Mouse (Mus musculus): ENCODE results near the gene Hc. TPM values are rescaled to one million over a fixed set of nuclear protein-coding genes. Genes with fewer than 3 reads are reported as not detected.

The Hc gene
- polyA plus RNA-seq, 1 experiment from 2014 or later: 0.49 TPM

- ATAC-seq (ENCODE audit: insufficient read depth): peak; percentile 41; the same call in 1 of the 2 replicates
- H3K4me2 ChIP-seq: peak overlapping the region; percentile 45
- no peaks in the 10 kb centered on the region for H3K9me3 ChIP-seq (ENCODE audit: low read depth, low read length)
- no peak for TF ChIP-seq CTCF (IDR thresholded peaks at IDR 0.05; ENCODE audit: low read depth)
- peak; percentile 75 for DNase-seq
- H3K36me3 ChIP-seq (ENCODE audit: insufficient read depth): no peaks in the 10 kb centered on the region
- H3K4me1 ChIP-seq (ENCODE audit: insufficient read depth): no peaks in the 10 kb centered on the region
- no peaks in the 10 kb centered on the region for H3K27me3 ChIP-seq (ENCODE audit: insufficient read depth, low read length)
- H3K4me3 ChIP-seq (ENCODE audit: low read depth, low read length): no peak overlapping the region
- 9% methylated on average over 8 of the region's 8 CpGs for WGBS
- no peak overlapping the region for H3K9ac ChIP-seq
- no peak overlapping the region for H3K27ac ChIP-seq (ENCODE audit: low read depth)
Measured at GRCm38 (mm10) chr2:34944761-34945160, 116.5 kb downstream of the Hc start.

GRCm38 (mm10) chr2:34943556-34944120 lies 117.6 kb downstream of the Hc start:
- Histone ChIP-seq H3K36me3 (ENCODE audit: insufficient read depth) (no peaks in the 10 kb centered on the region), H3K4me3 (ENCODE audit: low read depth, low read length) (no peak overlapping the region), H3K9ac (no peak overlapping the region), H3K4me1 (ENCODE audit: insufficient read depth) (no peaks in the 10 kb centered on the region), H3K27me3 (ENCODE audit: insufficient read depth, low read length) (no peaks in the 10 kb centered on the region), H3K27ac (ENCODE audit: low read depth) (no peak overlapping the region), H3K9me3 (ENCODE audit: low read depth, low read length) (no peaks in the 10 kb centered on the region), H3K4me2 (no peak overlapping the region)
- 69% methylated on average over 13 of the region's 13 CpGs for WGBS
- no peak for TF ChIP-seq CTCF (IDR thresholded peaks at IDR 0.05; ENCODE audit: low read depth)
- DNase-seq (no peak), ATAC-seq (ENCODE audit: insufficient read depth) (no peak)

GRCm38 (mm10) chr2:34941061-34941675 lies 120.1 kb downstream of the Hc start:
- H3K9me3 ChIP-seq (ENCODE audit: low read depth, low read length): no peaks in the 10 kb centered on the region
- no peak overlapping the region for H3K4me2 ChIP-seq
- TF ChIP-seq CTCF (IDR thresholded peaks at IDR 0.05; ENCODE audit: low read depth): no peak
- no peaks in the 10 kb centered on the region for H3K36me3 ChIP-seq (ENCODE audit: insufficient read depth)
- ATAC-seq (ENCODE audit: insufficient read depth): no peak
- no peak overlapping the region for H3K4me3 ChIP-seq (ENCODE audit: low read depth, low read length)
- H3K4me1 ChIP-seq (ENCODE audit: insufficient read depth): no peaks in the 10 kb centered on the region
- no peak overlapping the region for H3K9ac ChIP-seq
- DNase-seq: no peak
- H3K27me3 ChIP-seq (ENCODE audit: insufficient read depth, low read length): no peaks in the 10 kb centered on the region
- H3K27ac ChIP-seq (ENCODE audit: low read depth): no peak overlapping the region
- 63% methylated on average over 11 of the region's 11 CpGs for WGBS

DNA sequence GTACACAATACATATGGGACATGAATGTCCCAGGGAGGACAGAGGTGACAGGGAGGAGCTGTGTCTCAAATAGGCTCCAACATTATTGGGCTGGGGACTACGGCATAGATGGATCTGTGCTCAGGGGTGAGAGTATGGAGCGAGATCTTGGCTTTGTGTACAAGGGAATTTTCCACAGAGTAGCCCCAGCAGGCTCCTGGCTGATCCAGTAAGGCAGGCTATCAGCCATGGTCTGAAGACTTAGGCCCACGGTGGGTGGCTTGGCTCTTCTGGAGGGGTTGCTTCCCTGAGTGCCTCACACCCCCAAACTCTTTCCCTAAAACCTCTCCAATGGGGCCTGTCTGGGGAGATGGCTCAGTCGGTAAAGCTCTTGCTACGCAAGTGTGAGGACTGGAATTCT lies 121.0 kb downstream of the Hc start:
- H3K36me3 ChIP-seq (ENCODE audit: insufficient read depth): no peaks in the 10 kb centered on the region
- H3K27ac ChIP-seq (ENCODE audit: low read depth): no peak overlapping the region
- no peaks in the 10 kb centered on the region for H3K9me3 ChIP-seq (ENCODE audit: low read depth, low read length)
- ATAC-seq (ENCODE audit: insufficient read depth): no peak
- no peaks in the 10 kb centered on the region for H3K27me3 ChIP-seq (ENCODE audit: insufficient read depth, low read length)
- no peak for DNase-seq
- H3K4me1 ChIP-seq (ENCODE audit: insufficient read depth): no peaks in the 10 kb centered on the region
- TF ChIP-seq CTCF (IDR thresholded peaks at IDR 0.05; ENCODE audit: low read depth): no peak
- H3K4me3 ChIP-seq (ENCODE audit: low read depth, low read length): no peak overlapping the region
- H3K4me2 ChIP-seq: no peak overlapping the region
- H3K9ac ChIP-seq: no peak overlapping the region
- 72% methylated on average over 5 of the region's 5 CpGs for WGBS

- H3K4me3 ChIP-seq (ENCODE audit: low read depth, low read length): no peak overlapping the region
- H3K9ac ChIP-seq: no peak overlapping the region
- no peak overlapping the region for H3K4me2 ChIP-seq
- H3K36me3 ChIP-seq (ENCODE audit: insufficient read depth): no peaks in the 10 kb centered on the region
- no peaks in the 10 kb centered on the region for H3K9me3 ChIP-seq (ENCODE audit: low read depth, low read length)
- no peak overlapping the region for H3K27ac ChIP-seq (ENCODE audit: low read depth)
- WGBS: 54% methylated on average over 8 of the region's 8 CpGs
- DNase-seq (peak; percentile 5), ATAC-seq (ENCODE audit: insufficient read depth) (0 out of 2 replicates have a peak, but pooled peaks have one; percentile 35)
- no peaks in the 10 kb centered on the region for H3K4me1 ChIP-seq (ENCODE audit: insufficient read depth)
- H3K27me3 ChIP-seq (ENCODE audit: insufficient read depth, low read length): no peaks in the 10 kb centered on the region
- TF ChIP-seq CTCF (IDR thresholded peaks at IDR 0.05; ENCODE audit: low read depth): no peak
Measured at GRCm38 (mm10) chr2:34938269-34939208, 122.7 kb downstream of the Hc start.

GRCm38 (mm10) chr2:34937460-34937859 lies 123.8 kb downstream of the Hc start:
- Histone ChIP-seq H3K4me1 (ENCODE audit: insufficient read depth) (no peaks in the 10 kb centered on the region), H3K27ac (ENCODE audit: low read depth) (no peak overlapping the region), H3K9ac (no peak overlapping the region), H3K4me2 (no peak overlapping the region), H3K27me3 (ENCODE audit: insufficient read depth, low read length) (no peaks in the 10 kb centered on the region), H3K36me3 (ENCODE audit: insufficient read depth) (no peaks in the 10 kb centered on the region), H3K4me3 (ENCODE audit: low read depth, low read length) (no peak overlapping the region), H3K9me3 (ENCODE audit: low read depth, low read length) (no peaks in the 10 kb centered on the region)
- no peak for TF ChIP-seq CTCF (IDR thresholded peaks at IDR 0.05; ENCODE audit: low read depth)
- 6% methylated on average over 5 of the region's 5 CpGs for WGBS
- ATAC-seq (ENCODE audit: insufficient read depth) (no peak), DNase-seq (no peak)

Other genes starting within 250 kb of the Hc start
- 73.8 and 77.5 TPM in 2 replicates for gene Fbxw2, start 235.1 kb downstream of the Hc start, polyA plus RNA-seq (2014; fragmentation: Nextera tagmentation; extraction: Ambion mirVana)
- not detected in 2 replicates for gene Gm34653, start 228.4 kb downstream of the Hc start, polyA plus RNA-seq (2014; fragmentation: Nextera tagmentation; extraction: Ambion mirVana)
- 0.57 and 0.64 TPM in 2 replicates for gene Cutal, start 187.0 kb downstream of the Hc start, polyA plus RNA-seq (2014; fragmentation: Nextera tagmentation; extraction: Ambion mirVana)
- 117 and 121 TPM in 2 replicates for gene Psmd5, start 186.5 kb downstream of the Hc start, polyA plus RNA-seq (2014; fragmentation: Nextera tagmentation; extraction: Ambion mirVana)
- gene Phf19, start 147.4 kb downstream of the Hc start, polyA plus RNA-seq (2014; fragmentation: Nextera tagmentation; extraction: Ambion mirVana): 3.3 and 4.9 TPM in 2 replicates
- gene Traf1, start 99.7 kb downstream of the Hc start, polyA plus RNA-seq (2014; fragmentation: Nextera tagmentation; extraction: Ambion mirVana): 0.79 and 1.4 TPM in 2 replicates
- 0.15 TPM in 1 of 2 replicates, not detected in the other for gene AI182371, start 40.1 kb upstream of the Hc start, polyA plus RNA-seq (2014; fragmentation: Nextera tagmentation; extraction: Ambion mirVana)
- 30.5 and 30.8 TPM in 2 replicates for gene Cntrl, start 48.1 kb upstream of the Hc start, polyA plus RNA-seq (2014; fragmentation: Nextera tagmentation; extraction: Ambion mirVana)
- 301 and 305 TPM in 2 replicates for gene Rab14, start 139.7 kb upstream of the Hc start, polyA plus RNA-seq (2014; fragmentation: Nextera tagmentation; extraction: Ambion mirVana)
- gene Gsn, start 194.9 kb upstream of the Hc start, polyA plus RNA-seq (2014; fragmentation: Nextera tagmentation; extraction: Ambion mirVana): 95.9 and 112 TPM in 2 replicates